Mouse (Mus musculus) skeletal muscle tissue, adult 2 months (tissue): Measurements from ENCODE around the gene Kdm2b.

Experiments
- DNase-seq: peaks from one replicate; pipeline ENCODE4 v3.0.0-alpha.2; 2012; ENCODE audit warnings: low read depth, low spot score

Gene Kdm2b

GRCm38 (mm10) chr5:122989551-122990330 lies at the start of gene Kdm2b:
Gene Kdm2b (minus strand): TSS chr5:122989823.
- no peak for DNase-seq

- peak; percentile 69 for DNase-seq
Measured at GRCm38 (mm10) chr5:123039120-123039752, 49.6 kb upstream of the Kdm2b start.

- no peak for DNase-seq
Measured at GRCm38 (mm10) chr5:123038115-123038514, 48.5 kb upstream of the Kdm2b start.

GRCm38 (mm10) chr5:123035564-123035963 lies 45.9 kb upstream of the Kdm2b start:
- DNase-seq: no peak

- DNase-seq: no peak
Measured at GRCm38 (mm10) chr5:123035089-123035488, 45.5 kb upstream of the Kdm2b start.

- DNase-seq: no peak
Measured at GRCm38 (mm10) chr5:123033646-123034160, 44.1 kb upstream of the Kdm2b start.

- no peak for DNase-seq
Measured at GRCm38 (mm10) chr5:123031312-123031711, 41.7 kb upstream of the Kdm2b start.

GRCm38 (mm10) chr5:123029729-123030128 lies 40.1 kb upstream of the Kdm2b start:
- DNase-seq: no peak

- DNase-seq: peak; percentile 70
Measured at GRCm38 (mm10) chr5:123027436-123027835, 37.8 kb upstream of the Kdm2b start.

GRCm38 (mm10) chr5:123026414-123026813 lies 36.8 kb upstream of the Kdm2b start:
- no peak for DNase-seq

- DNase-seq: no peak
Measured at GRCm38 (mm10) chr5:123024965-123025573, 35.4 kb upstream of the Kdm2b start.

GRCm38 (mm10) chr5:123024312-123024711 lies 34.7 kb upstream of the Kdm2b start:
- DNase-seq: peak; percentile 81

GRCm38 (mm10) chr5:123023049-123023448 lies 33.4 kb upstream of the Kdm2b start:
- DNase-seq: no peak

GRCm38 (mm10) chr5:123021438-123021837 lies 31.8 kb upstream of the Kdm2b start:
- no peak for DNase-seq

GRCm38 (mm10) chr5:123020426-123020825 lies 30.8 kb upstream of the Kdm2b start:
- no peak for DNase-seq

- no peak for DNase-seq
Measured at GRCm38 (mm10) chr5:123019336-123020016, 29.9 kb upstream of the Kdm2b start.

GRCm38 (mm10) chr5:123017504-123017903 lies 27.9 kb upstream of the Kdm2b start:
- DNase-seq: no peak

GRCm38 (mm10) chr5:123015915-123016314 lies 26.3 kb upstream of the Kdm2b start:
- no peak for DNase-seq

- peak; percentile 99 for DNase-seq
Measured at GRCm38 (mm10) chr5:123014753-123015701, 25.4 kb upstream of the Kdm2b start, which contains the start of gene Orai1. Gene Orai1 (plus strand): TSS chr5:123015074.

- DNase-seq: peak; percentile 78
Measured at GRCm38 (mm10) chr5:123013599-123014315, 24.1 kb upstream of the Kdm2b start.
